Mouse (Mus musculus) heart, adult 2 months (tissue): ENCODE measurements around the gene Lax1.

ENCODE experiments used
- CTCF ChIP-seq: fragments of 200-600 bp; IDR thresholded peaks from 2 replicates; pipeline ENCODE4 v1.8.1; 2022; ENCODE audit warnings: antibody characterized with exemption, mild to moderate bottlenecking, moderate library complexity
- EP300 ChIP-seq: fragments of 200-500 bp; IDR thresholded peaks from 2 replicates; pipeline ENCODE4 v1.6.1; 2011; ENCODE audit warnings: low read depth, low read length, control low read depth; ENCODE audit not compliant: insufficient read depth
- POLR2A ChIP-seq: fragments of 200-500 bp; IDR thresholded peaks from 2 replicates; pipeline ENCODE4 v1.6.1; 2011; ENCODE audit warnings: mild to moderate bottlenecking, low read depth, low read length, control low read depth; ENCODE audit not compliant: insufficient read depth

- TF ChIP-seq CTCF (no peak), POLR2A (no peak), EP300 (no peak)
Measured at GRCm38 (mm10) chr1:133653033-133653432, 36.9 kb downstream of the Lax1 start.
